Mouse (Mus musculus) lung, postnatal 14 days (tissue): Measurements from ENCODE around the gene BC051142.
"Not testable (repeated sequence)": the region's sequence is repeated elsewhere in the genome, so short reads cannot be mapped to it uniquely, and the experiment has no call there.

Experiments
- DNase-seq: peaks from one replicate; pipeline ENCODE4 v3.0.0; 2021

BC051142 gene

GRCm38 (mm10) chr17:34411117-34411516 lies 12.5 kb downstream of the BC051142 start:
- peak; percentile 72 for DNase-seq

GRCm38 (mm10) chr17:34420014-34420413 lies 21.4 kb downstream of the BC051142 start:
- no peak for DNase-seq

- DNase-seq = no peak
Observed at GRCm38 (mm10) chr17:34427597-34427996, 29.0 kb downstream of the BC051142 start.

GRCm38 (mm10) chr17:34437120-34437519 lies 38.5 kb downstream of the BC051142 start:
- DNase-seq = no peak

- no peak for DNase-seq
Observed at GRCm38 (mm10) chr17:34437606-34438005, 39.0 kb downstream of the BC051142 start.

- no peak for DNase-seq
Observed at GRCm38 (mm10) chr17:34438588-34438987, 40.0 kb downstream of the BC051142 start.

GRCm38 (mm10) chr17:34439795-34440194 lies 41.2 kb downstream of the BC051142 start:
- no peak for DNase-seq

GRCm38 (mm10) chr17:34441990-34442389 lies 43.4 kb downstream of the BC051142 start:
- DNase-seq = no peak

- DNase-seq = no peak
Observed at GRCm38 (mm10) chr17:34448473-34449041, 49.9 kb downstream of the BC051142 start.

- DNase-seq = no peak
Observed at GRCm38 (mm10) chr17:34457668-34458067, 59.0 kb downstream of the BC051142 start.

GRCm38 (mm10) chr17:34459255-34459654 lies 60.6 kb downstream of the BC051142 start:
- no peak for DNase-seq

- DNase-seq = not testable (repeated sequence)
Observed at GRCm38 (mm10) chr17:34465906-34466305, 67.3 kb downstream of the BC051142 start.

- no peak for DNase-seq
Observed at GRCm38 (mm10) chr17:34470491-34470890, 71.9 kb downstream of the BC051142 start.

GRCm38 (mm10) chr17:34475060-34475459 lies 76.4 kb downstream of the BC051142 start:
- DNase-seq = no peak

- no peak for DNase-seq
Observed at GRCm38 (mm10) chr17:34476427-34476826, 77.8 kb downstream of the BC051142 start.

GRCm38 (mm10) chr17:34477238-34478013 lies 78.8 kb downstream of the BC051142 start, which contains the start of gene Btnl4:
Btnl4 (minus strand) TSS chr17:34477318.
- not testable (repeated sequence) for DNase-seq

- no peak for DNase-seq
Observed at GRCm38 (mm10) chr17:34492796-34493195, 94.2 kb downstream of the BC051142 start.

GRCm38 (mm10) chr17:34495156-34495555 lies 96.5 kb downstream of the BC051142 start:
- not testable (repeated sequence) for DNase-seq

- no peak for DNase-seq
Observed at GRCm38 (mm10) chr17:34496539-34496938, 97.9 kb downstream of the BC051142 start.

GRCm38 (mm10) chr17:34497319-34497718 lies 98.7 kb downstream of the BC051142 start:
- not testable (repeated sequence) for DNase-seq

- DNase-seq = not testable (repeated sequence)
Observed at GRCm38 (mm10) chr17:34497726-34498125, 99.1 kb downstream of the BC051142 start.

- DNase-seq = no peak
Observed at GRCm38 (mm10) chr17:34507591-34507990, 109.0 kb downstream of the BC051142 start.
